Mouse (Mus musculus): ENCODE results near the gene Rxfp2. TPM values are rescaled to one million over a fixed set of nuclear protein-coding genes. Genes with fewer than 3 reads are reported as not detected.

The Rxfp2 gene
- polyA plus RNA-seq, 1 experiment from 2014 or later, result 7.9 TPM

DNA sequence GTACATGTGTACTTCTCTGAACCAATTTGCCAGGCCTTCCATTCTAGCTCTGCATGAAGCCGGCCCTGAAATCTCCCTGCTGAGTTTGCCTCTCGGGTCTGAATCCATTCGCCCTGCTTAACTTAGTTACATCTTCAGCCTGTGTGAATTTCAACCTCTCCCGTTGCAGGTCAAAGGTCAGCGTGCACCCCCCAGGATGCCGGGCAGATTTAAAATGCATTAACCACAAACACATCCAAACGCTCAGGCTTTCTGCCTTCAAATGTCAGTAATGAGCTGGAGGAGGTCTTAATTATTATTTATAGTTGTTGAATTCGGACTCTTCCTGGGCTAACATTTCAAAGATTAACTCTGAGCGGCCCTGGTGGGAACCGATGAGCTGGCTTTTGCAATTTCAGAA lies 1.6 kb upstream of the Rxfp2 start:
- Histone ChIP-seq H3K4me3 (ENCODE audit: low read length) (no peak overlapping the region), H3K9ac (ENCODE audit: low read depth, low read length) (no peak overlapping the region), H3K27ac (ENCODE audit: low read depth, low read length) (no peak overlapping the region), H3K27me3 (ENCODE audit: control insufficient read depth, insufficient read depth, low read length) (0 out of 2 replicates have a peak, but pooled peaks cover 3% of the 10 kb centered on the region), H3K4me1 (ENCODE audit: control insufficient read depth, insufficient read depth, low read length) (peaks cover 14% of the 10 kb centered on the region), H3K4me2 (replicated peaks; ENCODE audit: low read depth, low read length) (no peak overlapping the region), H3K36me3 (ENCODE audit: control insufficient read depth, insufficient read depth, low read length) (no peaks in the 10 kb centered on the region), H3K9me3 (ENCODE audit: control insufficient read depth, low read length) (0 out of 2 replicates have a peak, but pooled peaks cover 2% of the 10 kb centered on the region)
- peak; percentile 45; the same call in 1 of the 2 replicates for ATAC-seq (ENCODE audit: low FRiP score, low TSS enrichment)
- 19% methylated on average over 10 of the region's 10 CpGs for WGBS

DNA sequence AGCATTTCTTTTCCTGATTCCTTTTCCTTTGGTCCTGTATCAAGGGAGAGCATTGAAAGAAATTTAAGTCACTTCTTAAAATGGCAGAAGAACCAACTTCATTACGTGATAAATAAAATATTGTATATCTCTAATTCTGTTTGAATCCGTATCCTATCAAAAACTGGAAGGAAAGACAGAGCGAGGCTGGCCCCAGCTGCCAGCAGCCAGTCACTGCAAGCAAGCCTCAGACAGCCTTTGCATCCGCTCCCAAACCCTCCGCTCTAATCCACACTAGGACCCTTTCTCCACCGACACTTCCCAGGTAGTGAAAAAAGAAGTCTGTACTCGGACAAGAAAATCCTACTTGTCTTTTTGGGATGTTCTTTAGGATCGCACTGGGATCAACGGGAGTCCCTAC lies 803 bp upstream of the Rxfp2 start:
- no peak overlapping the region for H3K4me3 ChIP-seq (ENCODE audit: low read length)
- 61% methylated on average over 9 of the region's 9 CpGs for WGBS
- peaks cover 14% of the 10 kb centered on the region for H3K4me1 ChIP-seq (ENCODE audit: control insufficient read depth, insufficient read depth, low read length)
- no peak overlapping the region; the same call in 1 of the 2 replicates for H3K4me2 ChIP-seq (replicated peaks; ENCODE audit: low read depth, low read length)
- no peak overlapping the region for H3K27ac ChIP-seq (ENCODE audit: low read depth, low read length)
- 0 out of 2 replicates have a peak, but pooled peaks cover 3% of the 10 kb centered on the region for H3K27me3 ChIP-seq (ENCODE audit: control insufficient read depth, insufficient read depth, low read length)
- 0 out of 2 replicates have a peak, but pooled peaks cover 2% of the 10 kb centered on the region for H3K9me3 ChIP-seq (ENCODE audit: control insufficient read depth, low read length)
- no peaks in the 10 kb centered on the region for H3K36me3 ChIP-seq (ENCODE audit: control insufficient read depth, insufficient read depth, low read length)
- no peak overlapping the region for H3K9ac ChIP-seq (ENCODE audit: low read depth, low read length)
- ATAC-seq (ENCODE audit: low FRiP score, low TSS enrichment), result no peak

DNA sequence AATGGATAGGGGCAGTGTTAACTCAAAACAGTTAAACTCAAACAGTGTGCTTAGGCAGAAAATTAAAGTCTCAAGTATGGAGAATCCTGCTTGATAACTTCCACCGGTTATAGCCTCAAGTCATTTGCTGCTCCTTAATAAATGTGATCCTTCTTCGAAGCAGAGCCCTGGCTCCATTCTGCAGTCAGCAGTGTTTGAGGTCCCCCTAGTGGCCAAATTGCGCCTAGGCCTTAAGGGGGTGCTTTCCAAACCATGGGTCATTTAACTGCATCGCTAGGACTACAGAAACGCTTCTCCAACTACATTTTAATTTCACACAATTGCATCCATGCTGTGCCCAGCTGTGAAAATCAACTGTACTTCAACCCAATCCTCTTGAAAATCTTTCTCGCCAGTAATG lies 2.4 kb downstream of the Rxfp2 start:
- Histone ChIP-seq H3K4me1 (ENCODE audit: control insufficient read depth, insufficient read depth, low read length) (peaks cover 11% of the 10 kb centered on the region), H3K4me2 (replicated peaks; ENCODE audit: low read depth, low read length) (no peak overlapping the region), H3K9me3 (ENCODE audit: control insufficient read depth, low read length) (no peaks in the 10 kb centered on the region), H3K4me3 (ENCODE audit: low read length) (no peak overlapping the region), H3K36me3 (ENCODE audit: control insufficient read depth, insufficient read depth, low read length) (no peaks in the 10 kb centered on the region), H3K9ac (ENCODE audit: low read depth, low read length) (no peak overlapping the region), H3K27me3 (ENCODE audit: control insufficient read depth, insufficient read depth, low read length) (0 out of 2 replicates have a peak, but pooled peaks cover 3% of the 10 kb centered on the region), H3K27ac (ENCODE audit: low read depth, low read length) (no peak overlapping the region)
- peak; percentile 80; the same call in 1 of the 2 replicates for ATAC-seq (ENCODE audit: low FRiP score, low TSS enrichment)
- WGBS, result 3% methylated on average over 6 of the region's 6 CpGs

DNA sequence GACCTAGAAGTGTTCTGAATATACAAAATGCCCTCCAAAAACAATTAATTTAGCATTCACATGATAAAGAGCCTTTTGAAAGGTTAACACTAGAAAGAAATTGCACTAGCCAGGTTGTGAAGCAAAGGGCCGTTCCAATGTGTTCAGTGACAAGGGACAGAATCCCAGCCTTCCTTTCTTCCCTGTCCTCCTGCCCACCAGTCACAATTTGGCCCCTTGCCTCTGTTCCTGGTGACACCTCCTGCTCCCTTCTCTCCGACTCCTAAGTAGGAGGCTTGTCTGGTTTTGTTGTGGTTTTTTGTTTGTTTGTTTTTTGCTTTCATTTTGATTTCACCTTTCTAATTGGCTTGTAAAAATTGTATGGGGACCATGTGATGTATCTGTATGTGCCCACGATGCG lies 3.3 kb downstream of the Rxfp2 start:
- H3K4me3 ChIP-seq (ENCODE audit: low read length), result no peak overlapping the region
- no peak for ATAC-seq (ENCODE audit: low FRiP score, low TSS enrichment)
- no peak overlapping the region for H3K27ac ChIP-seq (ENCODE audit: low read depth, low read length)
- peaks cover 1% of the 10 kb centered on the region for H3K4me1 ChIP-seq (ENCODE audit: control insufficient read depth, insufficient read depth, low read length)
- H3K4me2 ChIP-seq (replicated peaks; ENCODE audit: low read depth, low read length), result no peak overlapping the region
- H3K9me3 ChIP-seq (ENCODE audit: control insufficient read depth, low read length), result no peaks in the 10 kb centered on the region
- 0 out of 2 replicates have a peak, but pooled peaks cover 3% of the 10 kb centered on the region for H3K27me3 ChIP-seq (ENCODE audit: control insufficient read depth, insufficient read depth, low read length)
- no peaks in the 10 kb centered on the region for H3K36me3 ChIP-seq (ENCODE audit: control insufficient read depth, insufficient read depth, low read length)
- H3K9ac ChIP-seq (ENCODE audit: low read depth, low read length), result no peak overlapping the region
- 53% methylated on average over 4 of the region's 4 CpGs for WGBS

- no peak overlapping the region for H3K4me3 ChIP-seq (ENCODE audit: low read length)
- no peak overlapping the region for H3K4me2 ChIP-seq (replicated peaks; ENCODE audit: low read depth, low read length)
- H3K27me3 ChIP-seq (ENCODE audit: control insufficient read depth, insufficient read depth, low read length), result 0 out of 2 replicates have a peak, but pooled peaks cover 3% of the 10 kb centered on the region
- no peak overlapping the region for H3K9ac ChIP-seq (ENCODE audit: low read depth, low read length)
- no peaks in the 10 kb centered on the region for H3K36me3 ChIP-seq (ENCODE audit: control insufficient read depth, insufficient read depth, low read length)
- ATAC-seq (ENCODE audit: low FRiP score, low TSS enrichment), result no peak
- 90% methylated on average over 18 of the region's 18 CpGs for whole genome bisulfite sequencing
- no peak overlapping the region for H3K27ac ChIP-seq (ENCODE audit: low read depth, low read length)
- no peaks in the 10 kb centered on the region for H3K4me1 ChIP-seq (ENCODE audit: control insufficient read depth, insufficient read depth, low read length)
- H3K9me3 ChIP-seq (ENCODE audit: control insufficient read depth, low read length), result no peaks in the 10 kb centered on the region
Measured at GRCm38 (mm10) chr5:150022556-150022955, 4.1 kb downstream of the Rxfp2 start.

DNA sequence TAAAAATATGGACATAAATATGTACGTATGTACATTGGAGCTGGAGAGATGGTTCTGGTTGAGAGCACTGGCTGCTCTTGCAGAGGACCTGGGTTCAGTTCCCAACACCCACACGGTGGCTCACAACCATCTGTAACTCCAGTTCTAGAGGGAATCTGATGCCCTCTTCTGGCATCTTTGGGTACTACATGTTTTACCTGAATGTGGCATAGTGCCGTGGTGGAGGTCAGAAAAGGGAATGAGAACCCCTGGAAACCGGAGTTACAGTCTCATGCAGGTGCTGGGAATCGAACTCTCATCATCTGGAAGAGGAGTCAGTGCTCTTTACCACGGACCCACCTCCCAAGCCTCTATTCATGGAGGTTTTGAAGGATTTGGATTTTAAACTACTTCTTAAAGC lies 5.0 kb downstream of the Rxfp2 start:
- no peaks in the 10 kb centered on the region for H3K4me1 ChIP-seq (ENCODE audit: control insufficient read depth, insufficient read depth, low read length)
- no peak overlapping the region for H3K27ac ChIP-seq (ENCODE audit: low read depth, low read length)
- H3K27me3 ChIP-seq (ENCODE audit: control insufficient read depth, insufficient read depth, low read length), result no peaks in the 10 kb centered on the region
- no peak overlapping the region for H3K4me3 ChIP-seq (ENCODE audit: low read length)
- no peaks in the 10 kb centered on the region for H3K36me3 ChIP-seq (ENCODE audit: control insufficient read depth, insufficient read depth, low read length)
- H3K9me3 ChIP-seq (ENCODE audit: control insufficient read depth, low read length), result no peaks in the 10 kb centered on the region
- no peak overlapping the region for H3K9ac ChIP-seq (ENCODE audit: low read depth, low read length)
- 95% methylated on average over 6 of the region's 6 CpGs for WGBS
- ATAC-seq (ENCODE audit: low FRiP score, low TSS enrichment), result no peak
- no peak overlapping the region for H3K4me2 ChIP-seq (replicated peaks; ENCODE audit: low read depth, low read length)

DNA sequence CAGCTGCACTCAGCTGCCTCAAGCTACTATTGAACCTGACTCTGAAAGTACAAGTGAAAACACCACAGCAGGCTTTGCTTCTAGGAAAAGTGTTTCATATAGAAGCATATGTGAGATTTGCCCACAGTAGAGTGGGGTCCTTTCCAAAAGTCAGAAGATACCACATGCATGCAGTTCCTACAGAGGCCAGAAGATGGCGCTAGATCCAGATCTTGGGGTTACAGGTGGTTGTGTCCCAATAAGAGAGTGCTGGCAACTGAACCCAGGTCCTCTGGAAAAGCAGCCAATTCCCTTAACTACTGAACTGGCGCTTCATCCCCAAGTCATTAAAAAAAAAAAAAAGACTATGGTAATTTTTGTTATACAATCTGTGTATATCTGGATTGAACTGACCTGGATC lies 5.7 kb downstream of the Rxfp2 start:
- WGBS, result 78% methylated on average over 2 of the region's 2 CpGs
- Histone ChIP-seq H3K4me1 (ENCODE audit: control insufficient read depth, insufficient read depth, low read length) (no peaks in the 10 kb centered on the region), H3K27ac (ENCODE audit: low read depth, low read length) (no peak overlapping the region), H3K4me3 (ENCODE audit: low read length) (no peak overlapping the region), H3K9me3 (ENCODE audit: control insufficient read depth, low read length) (no peaks in the 10 kb centered on the region), H3K27me3 (ENCODE audit: control insufficient read depth, insufficient read depth, low read length) (no peaks in the 10 kb centered on the region), H3K9ac (ENCODE audit: low read depth, low read length) (no peak overlapping the region), H3K36me3 (ENCODE audit: control insufficient read depth, insufficient read depth, low read length) (no peaks in the 10 kb centered on the region), H3K4me2 (replicated peaks; ENCODE audit: low read depth, low read length) (no peak overlapping the region)
- ATAC-seq (ENCODE audit: low FRiP score, low TSS enrichment), result no peak

DNA sequence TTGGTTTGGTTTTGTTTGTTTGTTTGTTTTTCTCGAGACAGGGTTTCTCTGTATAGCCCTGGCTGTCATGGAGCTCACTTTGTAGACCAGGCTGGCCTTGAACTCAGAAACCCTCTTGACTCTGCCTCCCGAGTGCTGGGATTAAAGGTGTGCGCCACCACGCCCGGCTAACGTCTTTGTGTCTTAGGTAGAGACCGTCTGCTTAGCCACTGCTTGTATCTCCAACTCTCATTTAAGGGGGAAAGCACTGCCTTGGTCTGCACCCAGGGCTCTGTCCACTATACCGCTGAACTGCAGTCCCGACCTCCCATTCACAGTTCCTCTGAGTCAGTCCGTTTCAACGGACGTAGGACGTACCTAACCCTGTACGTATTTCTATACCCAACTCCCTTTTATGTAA lies 6.4 kb downstream of the Rxfp2 start:
- H3K27me3 ChIP-seq (ENCODE audit: control insufficient read depth, insufficient read depth, low read length), result no peaks in the 10 kb centered on the region
- no peaks in the 10 kb centered on the region for H3K36me3 ChIP-seq (ENCODE audit: control insufficient read depth, insufficient read depth, low read length)
- no peaks in the 10 kb centered on the region for H3K4me1 ChIP-seq (ENCODE audit: control insufficient read depth, insufficient read depth, low read length)
- 93% methylated on average over 14 of the region's 14 CpGs for WGBS
- no peak for ATAC-seq (ENCODE audit: low FRiP score, low TSS enrichment)
- H3K27ac ChIP-seq (ENCODE audit: low read depth, low read length), result no peak overlapping the region
- H3K9ac ChIP-seq (ENCODE audit: low read depth, low read length), result no peak overlapping the region
- H3K4me2 ChIP-seq (replicated peaks; ENCODE audit: low read depth, low read length), result no peak overlapping the region
- H3K9me3 ChIP-seq (ENCODE audit: control insufficient read depth, low read length), result no peaks in the 10 kb centered on the region
- H3K4me3 ChIP-seq (ENCODE audit: low read length), result no peak overlapping the region

DNA sequence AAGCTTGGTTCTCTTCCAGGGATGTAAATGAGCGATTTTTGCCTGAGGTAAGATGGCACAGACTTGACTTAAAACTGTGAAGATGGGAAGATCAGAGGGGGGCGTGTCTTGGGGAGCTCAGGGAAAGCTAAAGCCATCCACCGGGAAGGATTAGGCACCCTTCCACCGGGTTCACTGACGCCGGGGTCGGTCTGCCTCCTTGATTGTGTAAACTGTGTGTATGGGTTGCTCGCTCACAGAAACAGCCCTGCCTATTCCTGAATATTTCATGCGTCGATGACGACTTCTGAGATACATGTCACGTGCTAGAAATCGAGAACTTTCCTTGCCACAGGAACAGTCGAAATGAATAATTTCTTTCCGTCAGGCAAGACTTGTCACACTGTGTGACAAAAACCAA lies 6.9 kb downstream of the Rxfp2 start:
- Histone ChIP-seq H3K4me1 (ENCODE audit: control insufficient read depth, insufficient read depth, low read length) (peaks cover under 1% of the 10 kb centered on the region; the same call in 1 of the 2 replicates), H3K36me3 (ENCODE audit: control insufficient read depth, insufficient read depth, low read length) (no peaks in the 10 kb centered on the region), H3K9ac (ENCODE audit: low read depth, low read length) (no peak overlapping the region), H3K4me2 (replicated peaks; ENCODE audit: low read depth, low read length) (no peak overlapping the region), H3K4me3 (ENCODE audit: low read length) (no peak overlapping the region), H3K27ac (ENCODE audit: low read depth, low read length) (no peak overlapping the region), H3K27me3 (ENCODE audit: control insufficient read depth, insufficient read depth, low read length) (no peaks in the 10 kb centered on the region), H3K9me3 (ENCODE audit: control insufficient read depth, low read length) (no peaks in the 10 kb centered on the region)
- WGBS, result 93% methylated on average over 15 of the region's 15 CpGs
- ATAC-seq (ENCODE audit: low FRiP score, low TSS enrichment), result no peak

Measured in kidney, embryonic 14.5 days (tissue).